Mouse (Mus musculus) bone marrow macrophage, adult 2 months (primary cell): Measurements from ENCODE around the gene Rec114. TPM values are rescaled to one million over a fixed set of nuclear protein-coding genes. Genes with fewer than 3 reads are reported as not detected.

Experiments
- H3K27ac ChIP-seq: 2 replicates; pipeline ENCODE4 v1.5.1; 2012; ENCODE audit warnings: low read depth, low read length; ENCODE audit not compliant: insufficient read depth
- H3K4me1 ChIP-seq: 2 replicates; pipeline ENCODE4 v1.6.1; 2012; ENCODE audit warnings: low read length; ENCODE audit not compliant: control insufficient read depth, insufficient read depth
- H3K4me3 ChIP-seq: 2 replicates; pipeline ENCODE4 v1.5.1; 2012; ENCODE audit warnings: mild to moderate bottlenecking, low read length, moderate library complexity; ENCODE audit not compliant: insufficient read depth
- CTCF ChIP-seq: IDR thresholded peaks from 2 replicates; pipeline ENCODE4 v1.5.1; 2012; ENCODE audit warnings: low read depth, mild to moderate bottlenecking, low read length, moderate library complexity
- POLR2A ChIP-seq: IDR thresholded peaks from 2 replicates; pipeline ENCODE4 v1.6.1; 2012; ENCODE audit warnings: mild to moderate bottlenecking, low read depth, low read length, borderline replicate concordance
- polyA plus RNA-seq: library from polyadenylated mRNA; stranded (reverse); fragments of >200 nt; gene quantifications from 2 replicates; pipeline ENCODE4 v1.2.4, GENCODE M21; 2012; ENCODE audit not compliant: missing spikeins, insufficient read depth, insufficient read length

Gene Rec114
- polyA plus RNA-seq, 1 experiment: not detected

- H3K4me3 ChIP-seq: no peak overlapping the region
- TF ChIP-seq POLR2A (no peak), CTCF (no peak)
- H3K4me1 ChIP-seq: no peaks in the 10 kb centered on the region
- H3K27ac ChIP-seq: no peak overlapping the region
These were observed 74.7 kb downstream of the Rec114 start for GRCm38 (mm10) chr9:58669071-58669470.

- Histone ChIP-seq H3K27ac (no peak overlapping the region), H3K4me1 (no peaks in the 10 kb centered on the region), H3K4me3 (no peak overlapping the region)
- TF ChIP-seq CTCF (no peak), POLR2A (no peak)
These were observed 75.6 kb downstream of the Rec114 start for GRCm38 (mm10) chr9:58668171-58668570.

GRCm38 (mm10) chr9:58667244-58667643 lies 76.5 kb downstream of the Rec114 start:
- Histone ChIP-seq H3K4me3 (no peak overlapping the region), H3K4me1 (no peaks in the 10 kb centered on the region), H3K27ac (no peak overlapping the region)
- no peak for TF ChIP-seq POLR2A
- TF ChIP-seq CTCF: no peak

- Histone ChIP-seq H3K4me3 (no peak overlapping the region), H3K4me1 (no peaks in the 10 kb centered on the region), H3K27ac (no peak overlapping the region)
- no peak for TF ChIP-seq POLR2A
- TF ChIP-seq CTCF: no peak
These were observed 77.6 kb downstream of the Rec114 start for GRCm38 (mm10) chr9:58666191-58666590.

GRCm38 (mm10) chr9:58665492-58665891 lies 78.3 kb downstream of the Rec114 start:
- Histone ChIP-seq H3K4me3 (no peak overlapping the region), H3K27ac (no peak overlapping the region), H3K4me1 (no peaks in the 10 kb centered on the region)
- no peak for TF ChIP-seq POLR2A
- no peak for TF ChIP-seq CTCF

- Histone ChIP-seq H3K4me3 (no peak overlapping the region), H3K4me1 (no peaks in the 10 kb centered on the region), H3K27ac (no peak overlapping the region)
- TF ChIP-seq CTCF (no peak), POLR2A (no peak)
These were observed 81.0 kb downstream of the Rec114 start for GRCm38 (mm10) chr9:58662791-58663190.

GRCm38 (mm10) chr9:58662007-58662406 lies 81.8 kb downstream of the Rec114 start:
- TF ChIP-seq POLR2A: no peak
- H3K4me1 ChIP-seq: no peaks in the 10 kb centered on the region
- no peak overlapping the region for H3K4me3 ChIP-seq
- no peak overlapping the region for H3K27ac ChIP-seq

- no peaks in the 10 kb centered on the region for H3K4me1 ChIP-seq
- TF ChIP-seq POLR2A (no peak), CTCF (no peak)
- no peak overlapping the region for H3K4me3 ChIP-seq
- H3K27ac ChIP-seq: no peak overlapping the region
These were observed 83.1 kb downstream of the Rec114 start for GRCm38 (mm10) chr9:58660673-58661072.

GRCm38 (mm10) chr9:58659989-58660388 lies 83.8 kb downstream of the Rec114 start:
- no peak for TF ChIP-seq CTCF
- no peak for TF ChIP-seq POLR2A
- Histone ChIP-seq H3K4me3 (no peak overlapping the region), H3K4me1 (no peaks in the 10 kb centered on the region), H3K27ac (no peak overlapping the region)

- Histone ChIP-seq H3K4me1 (no peaks in the 10 kb centered on the region), H3K27ac (no peak overlapping the region), H3K4me3 (no peak overlapping the region)
- TF ChIP-seq POLR2A (no peak), CTCF (no peak)
These were observed 84.4 kb downstream of the Rec114 start for GRCm38 (mm10) chr9:58659331-58659730.
